Mouse (Mus musculus) cortical plate, adult 2 months (tissue): Measurements from ENCODE around the gene Ly6g6e. TPM values are rescaled to one million over a fixed set of nuclear protein-coding genes. Genes with fewer than 3 reads are reported as not detected.

Source experiments
- H3K27ac ChIP-seq: fragments of 200-500 bp; 2 replicates; pipeline ENCODE4 v1.5.1; 2012; ENCODE audit warnings: low read length, control low read depth, inconsistent platforms; ENCODE audit not compliant: insufficient read depth
- H3K4me1 ChIP-seq: fragments of 200-500 bp; 2 replicates; pipeline ENCODE4 v1.6.1; 2011; ENCODE audit warnings: low read length; ENCODE audit not compliant: control insufficient read depth, insufficient read depth
- H3K4me3 ChIP-seq: fragments of 200-500 bp; 2 replicates; pipeline ENCODE4 v1.5.1; 2011; ENCODE audit warnings: mild to moderate bottlenecking, low read length, control low read depth; ENCODE audit not compliant: insufficient read depth
- CTCF ChIP-seq: fragments of 200-500 bp; IDR thresholded peaks from 2 replicates; pipeline ENCODE4 v1.5.1; 2011; ENCODE audit warnings: mild to moderate bottlenecking, control low read depth, low read length; ENCODE audit not compliant: insufficient read depth; ENCODE audit errors: extremely low read depth
- POLR2A ChIP-seq: fragments of 200-500 bp; IDR thresholded peaks from 2 replicates; pipeline ENCODE4 v1.6.1; 2011; ENCODE audit warnings: mild to moderate bottlenecking, low read length, control low read depth; ENCODE audit not compliant: insufficient read depth; ENCODE audit errors: extremely low read depth
- polyA plus RNA-seq: library from polyadenylated mRNA; depleted of rRNA; stranded (reverse); fragments of >200 nt; gene quantifications from 2 replicates; pipeline ENCODE4 v1.2.3, GENCODE M21; 2012; rRNA removed

The Ly6g6e gene
- polyA plus RNA-seq, 1 experiment = 5.5 TPM

GRCm38 (mm10) chr17:35127017-35127416 is 50.3 kb downstream of the Ly6g6e start:
- Histone ChIP-seq H3K4me3 (peak overlapping the region; percentile 69), H3K4me1 (peaks cover 3% of the 10 kb centered on the region; the same call in 1 of the 2 replicates)

More at GRCm38 (mm10) chr17:35127017-35127416, 50.3 kb downstream of the Ly6g6e start:
- TF ChIP-seq POLR2A (no peak), CTCF (no peak)
- H3K27ac ChIP-seq = no peak overlapping the region

Other genes with a start within 250 kb of the Ly6g6e start
- gene Stk19, start 240.0 kb upstream of the Ly6g6e start, polyA plus RNA-seq = 80.0 and 80.7 TPM in 2 replicates
- gene Dxo, start 239.9 kb upstream of the Ly6g6e start, polyA plus RNA-seq = 53.1 and 55.5 TPM in 2 replicates
- 74.0 and 81.2 TPM in 2 replicates for gene Skiv2l, start 226.7 kb upstream of the Ly6g6e start, polyA plus RNA-seq
- gene Nelfe, start 226.5 kb upstream of the Ly6g6e start, polyA plus RNA-seq = 56.3 and 65.8 TPM in 2 replicates
- gene Cfb, start 214.4 kb upstream of the Ly6g6e start, polyA plus RNA-seq = 0.08 and 0.32 TPM in 2 replicates
- 4.8 and 4.9 TPM in 2 replicates for gene Zbtb12, start 197.4 kb upstream of the Ly6g6e start, polyA plus RNA-seq
- gene Gm20547, start 194.9 kb upstream of the Ly6g6e start, polyA plus RNA-seq = 0.04 and 0.13 TPM in 2 replicates
- gene C2, start 178.6 kb upstream of the Ly6g6e start, polyA plus RNA-seq = 3.2 and 3.4 TPM in 2 replicates
- gene Ehmt2, start 178.4 kb upstream of the Ly6g6e start, polyA plus RNA-seq = 247 and 264 TPM in 2 replicates
- 0.46 and 0.49 TPM in 2 replicates for gene Slc44a4, start 162.4 kb upstream of the Ly6g6e start, polyA plus RNA-seq
- 49.4 and 50.5 TPM in 2 replicates for gene Neu1, start 145.6 kb upstream of the Ly6g6e start, polyA plus RNA-seq
- 8.4 and 11.6 TPM in 2 replicates for gene Hspa1b, start 117.7 kb upstream of the Ly6g6e start, polyA plus RNA-seq
- not detected in 2 replicates for gene Gm20481, start 107.0 kb upstream of the Ly6g6e start, polyA plus RNA-seq
- gene Hspa1a, start 104.7 kb upstream of the Ly6g6e start, polyA plus RNA-seq = 12.0 and 14.0 TPM in 2 replicates
- 0.50 and 0.59 TPM in 2 replicates for gene Hspa1l, start 104.2 kb upstream of the Ly6g6e start, polyA plus RNA-seq
- 36.9 and 37.2 TPM in 2 replicates for gene Lsm2, start 95.0 kb upstream of the Ly6g6e start, polyA plus RNA-seq
- gene Vars, start 75.9 kb upstream of the Ly6g6e start, polyA plus RNA-seq = 43.7 and 46.6 TPM in 2 replicates
- 0.29 and 0.36 TPM in 2 replicates for gene Vwa7, start 60.3 kb upstream of the Ly6g6e start, polyA plus RNA-seq
- 0.94 and 0.96 TPM in 2 replicates for gene Sapcd1, start 48.9 kb upstream of the Ly6g6e start, polyA plus RNA-seq
- gene Msh5, start 30.2 kb upstream of the Ly6g6e start, polyA plus RNA-seq = 0.58 and 0.72 TPM in 2 replicates
- gene Clic1, start 26.9 kb upstream of the Ly6g6e start, polyA plus RNA-seq = 18.4 and 18.7 TPM in 2 replicates
- gene Ddah2, start 17.9 kb upstream of the Ly6g6e start, polyA plus RNA-seq = 25.1 and 26.8 TPM in 2 replicates
- not detected in 2 replicates for gene Ly6g6c, start 11.5 kb upstream of the Ly6g6e start, polyA plus RNA-seq
- gene Mpig6b, start 10.7 kb upstream of the Ly6g6e start, polyA plus RNA-seq = not detected in 2 replicates
- gene Ly6g6d, start 1.2 kb downstream of the Ly6g6e start, polyA plus RNA-seq = 1.8 and 3.6 TPM in 2 replicates
- gene Ly6g6f, start 8.7 kb downstream of the Ly6g6e start, polyA plus RNA-seq = 0.44 and 1.1 TPM in 2 replicates
- gene Abhd16a, start 12.4 kb downstream of the Ly6g6e start, polyA plus RNA-seq = 147 and 159 TPM in 2 replicates
- not detected in 2 replicates for gene Ly6g5c, start 31.4 kb downstream of the Ly6g6e start, polyA plus RNA-seq
- 0.91 and 1.3 TPM in 2 replicates for gene Ly6g5b, start 38.5 kb downstream of the Ly6g6e start, polyA plus RNA-seq
- gene Gpank1, start 44.6 kb downstream of the Ly6g6e start, polyA plus RNA-seq = 20.4 and 21.0 TPM in 2 replicates
- gene Csnk2b, start 45.2 kb downstream of the Ly6g6e start, polyA plus RNA-seq = 191 and 200 TPM in 2 replicates
- gene D17H6S53E, start 49.5 kb downstream of the Ly6g6e start, polyA plus RNA-seq = 9.6 and 10.3 TPM in 2 replicates
- gene Apom, start 55.1 kb downstream of the Ly6g6e start, polyA plus RNA-seq = 0.13 TPM in 2 replicates
- 194 and 212 TPM in 2 replicates for gene Bag6, start 58.3 kb downstream of the Ly6g6e start, polyA plus RNA-seq
- gene Prrc2a, start 88.0 kb downstream of the Ly6g6e start, polyA plus RNA-seq = 269 and 273 TPM in 2 replicates
- gene Aif1, start 99.2 kb downstream of the Ly6g6e start, polyA plus RNA-seq = 13.0 and 13.2 TPM in 2 replicates
- 18.9 and 20.2 TPM in 2 replicates for gene Lst1, start 111.5 kb downstream of the Ly6g6e start, polyA plus RNA-seq
- gene Ltb, start 117.5 kb downstream of the Ly6g6e start, polyA plus RNA-seq = 0.71 and 1.5 TPM in 2 replicates
- gene Tnf, start 125.1 kb downstream of the Ly6g6e start, polyA plus RNA-seq = 0.06 and 0.11 TPM in 2 replicates
- 0.19 and 0.32 TPM in 2 replicates for gene Lta, start 128.4 kb downstream of the Ly6g6e start, polyA plus RNA-seq
- not detected in 2 replicates for gene Gm16181, start 143.9 kb downstream of the Ly6g6e start, polyA plus RNA-seq
- 765 and 777 TPM in 2 replicates for gene Atp6v1g2, start 156.8 kb downstream of the Ly6g6e start, polyA plus RNA-seq
- gene Nfkbil1, start 158.9 kb downstream of the Ly6g6e start, polyA plus RNA-seq = 12.2 and 13.8 TPM in 2 replicates
- gene Ddx39b, start 164.8 kb downstream of the Ly6g6e start, polyA plus RNA-seq = 382 and 400 TPM in 2 replicates
- 64.1 and 72.6 TPM in 2 replicates for gene H2-D1, start 185.8 kb downstream of the Ly6g6e start, polyA plus RNA-seq
- 0.68 and 0.88 TPM in 2 replicates for gene H2-Q1, start 243.5 kb downstream of the Ly6g6e start, polyA plus RNA-seq